27 mouse cellular contexts compared by ENCODE assay signal in genomic region chr5:51876846-51877245, GRCm38 (mm10).
"Had no signal": no experiment of that assay in that cellular context is flagged by ENCODE, and none has a peak within 500 bp of the region (broad histone marks: within the 10 kb centered on the region; RNA-seq: fewer than 3 reads in every experiment).

No protein-coding gene starts in this region.

- ATAC-seq: forebrain, embryonic 13.5 days; forebrain, embryonic 14.5 days; forebrain, embryonic 15.5 days; forebrain, embryonic 16.5 days; forebrain, postnatal 0 days had no signal

- H3K27me3 ChIP-seq: embryonic facial prominence, embryonic 12.5 days; embryonic facial prominence, embryonic 13.5 days; embryonic facial prominence, embryonic 15.5 days; forebrain, embryonic 13.5 days; forebrain, embryonic 15.5 days had no signal

- H3K4me3 ChIP-seq: embryonic facial prominence, embryonic 10.5 days; embryonic facial prominence, embryonic 12.5 days; embryonic facial prominence, embryonic 13.5 days; embryonic facial prominence, embryonic 15.5 days; erythroblast, embryonic 14.5 days; forebrain, embryonic 10.5 days; forebrain, embryonic 12.5 days; forebrain, embryonic 13.5 days; forebrain, embryonic 15.5 days; gastrocnemius, adult 2 months; heart, adult 2 months had no signal

- H3K9ac ChIP-seq: embryonic facial prominence, embryonic 12.5 days; embryonic facial prominence, embryonic 13.5 days; embryonic facial prominence, embryonic 15.5 days; forebrain, embryonic 12.5 days; forebrain, embryonic 13.5 days; forebrain, embryonic 15.5 days; forebrain, postnatal 0 days had no signal

- H3K4me1 ChIP-seq: embryonic facial prominence, embryonic 10.5 days; embryonic facial prominence, embryonic 12.5 days; embryonic facial prominence, embryonic 15.5 days; forebrain, embryonic 10.5 days; forebrain, embryonic 12.5 days; forebrain, embryonic 15.5 days had no signal

- H3K9me3 ChIP-seq: embryonic facial prominence, embryonic 10.5 days; embryonic facial prominence, embryonic 12.5 days; embryonic facial prominence, embryonic 13.5 days; embryonic facial prominence, embryonic 15.5 days; forebrain, embryonic 10.5 days; forebrain, embryonic 12.5 days; forebrain, embryonic 13.5 days; forebrain, embryonic 15.5 days had no signal

- H3K27ac ChIP-seq: embryonic facial prominence, embryonic 10.5 days; embryonic facial prominence, embryonic 12.5 days; embryonic facial prominence, embryonic 13.5 days; embryonic facial prominence, embryonic 15.5 days; forebrain, embryonic 10.5 days; forebrain, embryonic 12.5 days; forebrain, embryonic 13.5 days; forebrain, embryonic 15.5 days; gastrocnemius, adult 2 months; heart, adult 2 months had no signal

- DNase-seq: cerebellum, adult 2 months; cerebellum, adult 8-10 months; cerebellum, adult 9-10 months; cerebellum, adult 9-11 months; cerebellum, postnatal 14 days; cerebellum, postnatal 25 days; cerebellum, postnatal 36 days; embryo, embryonic 11 days; forebrain, postnatal 0 days; gastrocnemius, adult 2 months; gastrocnemius, postnatal 10 days; gastrocnemius, postnatal 14 days; gastrocnemius, postnatal 25 days; gastrocnemius, postnatal 36 days; heart, adult 18-20 months; heart, adult 2 months had no signal

- H3K36me3 ChIP-seq: embryonic facial prominence, embryonic 10.5 days; embryonic facial prominence, embryonic 12.5 days; embryonic facial prominence, embryonic 13.5 days; embryonic facial prominence, embryonic 15.5 days; forebrain, embryonic 10.5 days; forebrain, embryonic 12.5 days; forebrain, embryonic 15.5 days had no signal

- H3K4me2 ChIP-seq: embryonic facial prominence, embryonic 12.5 days; embryonic facial prominence, embryonic 13.5 days; embryonic facial prominence, embryonic 15.5 days; forebrain, embryonic 12.5 days; forebrain, embryonic 13.5 days; forebrain, embryonic 15.5 days had no signal
